Mouse (Mus musculus) embryonic facial prominence, embryonic 14.5 days (tissue): ENCODE measurements around the gene S100z. TPM values are rescaled to one million over a fixed set of nuclear protein-coding genes. Genes with fewer than 3 reads are reported as not detected.

ENCODE experiments used
- ATAC-seq: fragments of 200-750 bp; cut with Nextera tagmentation; 2 replicates; pipeline ENCODE4 v1.8.0; 2017; ENCODE audit warnings: low read depth, moderate number of reproducible peaks, moderate TSS enrichment
- DNase-seq: peaks from one replicate; pipeline ENCODE4 v3.0.0-alpha.2; 2015; ENCODE audit warnings: low spot score
- H3K27ac ChIP-seq: fragments of 300-500 bp; sonication (generic); replicated peaks from 2 replicates; pipeline ENCODE4 v1.5.1; 2014; ENCODE audit warnings: low read depth, mild to moderate bottlenecking, low read length, moderate library complexity
- H3K27me3 ChIP-seq: fragments of 300-500 bp; sonication (generic); replicated peaks from 2 replicates; pipeline ENCODE4 v1.6.1; 2014; ENCODE audit warnings: low read length; ENCODE audit not compliant: control insufficient read depth, insufficient read depth
- H3K36me3 ChIP-seq: fragments of 300-500 bp; sonication (generic); 2 replicates; pipeline ENCODE4 v1.6.1; 2014; ENCODE audit warnings: low read length, mixed read lengths; ENCODE audit not compliant: control insufficient read depth, insufficient read depth
- H3K4me1 ChIP-seq: fragments of 300-500 bp; sonication (generic); 2 replicates; pipeline ENCODE4 v1.6.1; 2014; ENCODE audit warnings: antibody characterized with exemption, low read length; ENCODE audit not compliant: control insufficient read depth, insufficient read depth
- H3K4me2 ChIP-seq: fragments of 300-500 bp; sonication (generic); 2 replicates; pipeline ENCODE4 v1.6.1; 2014; ENCODE audit warnings: low read depth, mild to moderate bottlenecking, low read length, moderate library complexity, mixed read lengths
- H3K4me3 ChIP-seq: fragments of 300-500 bp; sonication (generic); 2 replicates; pipeline ENCODE4 v1.5.1; 2014; ENCODE audit warnings: low read depth, mild to moderate bottlenecking, low read length
- H3K9ac ChIP-seq: fragments of 300-500 bp; sonication (generic); 2 replicates; pipeline ENCODE4 v1.6.1; 2014; ENCODE audit warnings: low read depth, mild to moderate bottlenecking, low read length, moderate library complexity, mixed read lengths
- H3K9me3 ChIP-seq: fragments of 300-500 bp; sonication (generic); 2 replicates; pipeline ENCODE4 v1.6.1; 2016; ENCODE audit warnings: low read length; ENCODE audit not compliant: control insufficient read depth
- WGBS: fragments of 180-500 bp; shearing (Covaris S2); extraction: QIAGEN DNeasy Blood & Tissue Kit; methylation state at CpG from one replicate; pipeline ENCODE4 v1.1.7; 2014; 5-methylcytosine and 5-hydroxymethylcytosine counted together
- polyA plus RNA-seq: library from polyadenylated mRNA; unstranded; fragments of >200 nt; fragmentation: Nextera tagmentation; extraction: Ambion mirVana; gene quantifications from 2 replicates; pipeline ENCODE4 v1.2.1, GENCODE M21; 2014

Gene S100z
- polyA plus RNA-seq, 1 experiment from 2014 or later, result 2.9 TPM

DNA sequence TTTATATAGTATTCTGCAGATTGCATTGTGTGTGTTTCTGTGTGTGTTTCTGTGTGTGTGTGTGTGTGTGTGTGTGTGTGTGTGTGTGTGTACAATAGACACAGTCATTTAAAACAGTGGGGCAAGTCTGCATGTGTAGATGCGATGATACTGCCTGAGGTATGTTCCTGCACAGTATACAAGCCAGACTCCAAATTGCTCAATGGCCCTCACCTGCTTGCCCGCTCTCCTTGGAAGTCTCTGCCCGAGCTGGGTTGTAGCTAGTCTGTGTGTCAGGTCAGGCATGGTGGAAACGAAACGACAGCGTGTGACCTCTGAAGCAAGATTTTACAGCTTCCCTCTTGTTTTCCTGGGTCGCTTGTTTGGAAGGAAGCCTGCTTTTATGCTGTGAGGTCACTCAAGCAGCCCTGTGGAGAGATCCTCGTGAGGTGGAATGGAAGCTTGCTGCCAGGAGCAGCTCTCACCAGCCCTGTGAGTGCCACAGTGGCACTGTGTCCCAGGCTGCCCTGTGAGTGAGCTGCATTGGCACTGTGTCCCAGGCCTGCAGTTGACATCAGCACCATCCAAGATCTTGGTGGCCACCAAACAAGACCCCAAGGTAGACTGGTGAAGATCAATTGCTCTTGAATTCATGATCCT lies 24.9 kb upstream of the S100z start:
- whole genome bisulfite sequencing, result 78% methylated on average over 8 of the region's 8 CpGs
- H3K27ac ChIP-seq, result no peak overlapping the region

DNA sequence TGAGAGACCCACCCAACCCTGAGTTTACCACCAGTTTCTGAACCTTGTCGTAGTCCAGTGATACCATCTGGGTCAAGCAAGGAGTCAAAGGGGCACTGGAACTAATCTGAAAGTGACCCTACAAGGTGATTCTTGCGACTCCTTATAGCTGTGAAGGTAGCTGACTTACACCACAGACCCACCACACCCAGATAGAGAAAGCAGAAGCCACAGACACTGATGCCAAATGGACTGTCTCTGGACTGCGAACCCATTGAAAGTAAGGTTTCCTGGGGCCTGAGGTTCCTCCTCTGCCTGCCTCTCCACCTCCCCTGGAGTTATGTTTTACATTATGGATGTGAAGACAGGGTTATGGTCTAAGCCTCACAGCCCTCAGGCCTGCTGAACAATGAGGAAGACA lies 18.1 kb upstream of the S100z start:
- no peaks in the 10 kb centered on the region for H3K9me3 ChIP-seq
- ATAC-seq (no peak), DNase-seq (no peak)
- H3K4me1 ChIP-seq, result peaks cover 4% of the 10 kb centered on the region; the same call in 1 of the 2 replicates
- WGBS, result 81% methylated on average over 3 of the region's 3 CpGs
- no peak overlapping the region for H3K4me3 ChIP-seq
- H3K4me2 ChIP-seq, result no peak overlapping the region
- no peak overlapping the region for H3K27ac ChIP-seq
- H3K9ac ChIP-seq, result no peak overlapping the region
- no peaks in the 10 kb centered on the region for H3K27me3 ChIP-seq
- H3K36me3 ChIP-seq, result no peaks in the 10 kb centered on the region

More for the DNA sequence above, 24.9 kb upstream of the S100z start:
- H3K4me3 ChIP-seq, result no peak overlapping the region
- H3K36me3 ChIP-seq, result no peaks in the 10 kb centered on the region
- no peaks in the 10 kb centered on the region for H3K27me3 ChIP-seq
- DNase-seq (no peak), ATAC-seq (no peak)
- no peaks in the 10 kb centered on the region for H3K4me1 ChIP-seq
- no peaks in the 10 kb centered on the region for H3K9me3 ChIP-seq
- no peak overlapping the region for H3K9ac ChIP-seq
- no peak overlapping the region for H3K4me2 ChIP-seq

DNA sequence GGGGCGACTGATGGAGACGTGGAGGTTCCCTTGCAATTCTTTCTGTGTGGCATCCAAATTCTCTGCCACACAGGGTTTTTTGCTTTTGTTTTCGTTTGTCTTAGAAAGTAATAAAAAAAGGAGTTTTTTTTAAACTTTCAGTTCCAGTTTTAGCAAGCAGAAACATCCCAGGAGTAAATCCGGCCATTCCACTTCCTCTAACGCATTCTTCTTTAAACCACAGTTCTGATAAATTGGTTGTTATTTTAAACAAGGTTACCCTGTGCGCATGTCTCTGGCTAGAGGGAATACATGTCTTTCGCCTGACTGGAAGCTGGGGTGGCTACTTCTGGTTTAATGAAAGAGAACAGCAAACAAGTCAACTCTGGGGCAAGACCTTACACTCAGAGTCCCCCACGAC lies 16.3 kb upstream of the S100z start:
- Histone ChIP-seq H3K9ac (no peak overlapping the region), H3K4me1 (peaks cover 4% of the 10 kb centered on the region; the same call in 1 of the 2 replicates), H3K4me3 (no peak overlapping the region), H3K36me3 (no peaks in the 10 kb centered on the region), H3K9me3 (no peaks in the 10 kb centered on the region), H3K27ac (no peak overlapping the region), H3K27me3 (no peaks in the 10 kb centered on the region), H3K4me2 (no peak overlapping the region)
- WGBS, result 56% methylated on average over 8 of the region's 8 CpGs
- DNase-seq (no peak), ATAC-seq (no peak)

DNA sequence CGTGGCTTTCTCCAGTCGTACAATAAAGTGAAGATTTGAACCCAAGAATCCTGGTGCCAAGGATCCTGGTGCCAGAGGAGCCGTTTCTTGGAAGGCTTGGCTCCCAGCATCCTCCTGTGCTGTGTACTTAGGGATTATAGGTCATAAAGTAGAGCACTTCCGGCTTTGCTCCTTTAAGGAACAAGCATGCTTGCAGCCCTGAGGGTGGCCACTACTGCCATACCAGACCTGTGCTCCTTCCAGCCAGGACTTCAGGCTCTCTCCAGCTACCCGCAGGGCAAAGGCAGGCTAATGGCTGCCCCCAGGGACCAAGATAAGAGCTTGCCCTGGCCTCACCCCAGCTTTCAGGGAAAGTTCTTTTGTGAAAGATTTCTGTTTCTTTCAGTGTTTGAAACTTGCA lies 14.8 kb upstream of the S100z start:
- H3K4me3 ChIP-seq, result no peak overlapping the region
- ATAC-seq, result no peak
- 45% methylated on average over 5 of the region's 5 CpGs for WGBS

DNA sequence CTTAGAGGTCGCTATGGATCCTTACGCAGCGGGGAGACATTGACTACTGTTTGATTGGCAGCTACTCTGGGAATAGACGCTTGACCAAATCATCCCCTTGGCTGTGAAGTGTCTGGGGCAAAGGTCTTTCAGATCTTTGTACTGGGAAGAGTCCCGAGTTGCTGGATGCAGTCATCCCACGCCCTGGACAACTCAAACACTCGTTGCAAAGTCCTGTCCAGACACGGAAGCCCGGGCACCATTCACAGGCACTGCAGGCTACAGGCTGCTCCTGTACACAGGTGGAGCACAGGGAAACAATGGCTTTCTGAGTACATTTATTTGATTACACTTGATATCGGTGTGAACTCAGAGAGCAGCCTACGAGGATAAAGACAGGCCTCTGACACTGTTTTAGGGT lies 12.8 kb upstream of the S100z start:
- no peak for DNase-seq
- 71% methylated on average over 11 of the region's 11 CpGs for WGBS
- no peak for ATAC-seq

More for the DNA sequence above, 14.8 kb upstream of the S100z start:
- H3K4me2 ChIP-seq, result no peak overlapping the region
- no peak for DNase-seq
- no peaks in the 10 kb centered on the region for H3K27me3 ChIP-seq
- peaks cover 4% of the 10 kb centered on the region; the same call in 1 of the 2 replicates for H3K4me1 ChIP-seq
- H3K36me3 ChIP-seq, result no peaks in the 10 kb centered on the region
- H3K9ac ChIP-seq, result no peak overlapping the region
- H3K27ac ChIP-seq, result no peak overlapping the region
- H3K9me3 ChIP-seq, result no peaks in the 10 kb centered on the region

DNA sequence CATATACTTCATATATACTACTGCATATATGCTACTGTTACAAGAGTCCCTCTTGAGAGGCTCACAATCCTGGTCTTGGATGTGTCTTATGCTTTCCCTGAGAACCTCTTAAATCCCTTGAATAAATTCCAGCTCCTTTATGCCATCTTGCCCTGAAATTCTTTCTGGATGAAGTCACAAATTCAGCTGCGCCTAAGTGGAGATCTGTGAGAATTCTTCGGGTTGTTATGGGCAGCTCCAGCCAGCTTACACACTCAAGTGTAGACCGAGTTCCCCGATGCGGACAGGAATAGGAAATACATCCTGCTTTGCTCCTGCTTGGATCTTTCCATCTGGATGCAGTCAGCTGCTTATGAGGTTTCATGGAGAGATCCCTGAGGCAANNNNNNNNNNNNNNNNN lies 6.1 kb upstream of the S100z start:
- WGBS, result 29% methylated on average over 5 of the region's 5 CpGs
- H3K9me3 ChIP-seq, result no peaks in the 10 kb centered on the region
- no peak overlapping the region for H3K9ac ChIP-seq
- no peaks in the 10 kb centered on the region for H3K27me3 ChIP-seq
- no peak overlapping the region for H3K4me3 ChIP-seq
- no peak overlapping the region for H3K4me2 ChIP-seq
- peak; percentile 68; the same call in 1 of the 2 replicates for ATAC-seq
- peak; percentile 70 for DNase-seq
- no peaks in the 10 kb centered on the region for H3K36me3 ChIP-seq
- H3K4me1 ChIP-seq, result no peaks in the 10 kb centered on the region; the same call in 1 of the 2 replicates
- no peak overlapping the region; the same call in 1 of the 2 replicates for H3K27ac ChIP-seq

More for the DNA sequence above, 12.8 kb upstream of the S100z start:
- Histone ChIP-seq H3K9ac (no peak overlapping the region), H3K4me2 (no peak overlapping the region), H3K36me3 (no peaks in the 10 kb centered on the region), H3K9me3 (no peaks in the 10 kb centered on the region), H3K4me3 (no peak overlapping the region), H3K4me1 (peaks cover 4% of the 10 kb centered on the region; the same call in 1 of the 2 replicates), H3K27me3 (no peaks in the 10 kb centered on the region), H3K27ac (no peak overlapping the region)

DNA sequence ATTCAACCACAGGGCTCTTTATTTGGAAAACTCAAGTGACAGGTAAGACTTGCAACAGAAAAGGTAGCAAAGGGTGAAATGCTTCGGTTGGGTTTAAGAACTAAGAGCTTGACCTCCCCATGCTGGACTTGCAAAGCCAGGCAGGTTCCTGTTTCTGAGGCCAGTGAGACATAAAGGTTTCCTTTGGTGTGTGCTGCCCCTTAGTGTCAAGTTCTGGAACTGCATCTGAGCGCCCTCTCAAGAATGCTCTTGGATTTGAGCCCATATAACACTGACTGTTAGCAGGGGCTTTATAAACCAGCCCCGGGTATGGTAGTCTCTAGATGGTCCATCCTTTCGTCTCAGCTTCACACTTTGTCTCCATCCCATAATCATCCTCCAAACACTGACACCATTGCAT lies 2.9 kb upstream of the S100z start:
- Histone ChIP-seq H3K36me3 (no peaks in the 10 kb centered on the region), H3K9ac (no peak overlapping the region), H3K4me2 (no peak overlapping the region), H3K9me3 (no peaks in the 10 kb centered on the region), H3K27ac (no peak overlapping the region), H3K4me1 (no peaks in the 10 kb centered on the region; the same call in 1 of the 2 replicates), H3K27me3 (no peaks in the 10 kb centered on the region), H3K4me3 (no peak overlapping the region)
- DNase-seq, result peak; percentile 78
- no peak for ATAC-seq
- 8% methylated on average over 4 of the region's 4 CpGs for WGBS

DNA sequence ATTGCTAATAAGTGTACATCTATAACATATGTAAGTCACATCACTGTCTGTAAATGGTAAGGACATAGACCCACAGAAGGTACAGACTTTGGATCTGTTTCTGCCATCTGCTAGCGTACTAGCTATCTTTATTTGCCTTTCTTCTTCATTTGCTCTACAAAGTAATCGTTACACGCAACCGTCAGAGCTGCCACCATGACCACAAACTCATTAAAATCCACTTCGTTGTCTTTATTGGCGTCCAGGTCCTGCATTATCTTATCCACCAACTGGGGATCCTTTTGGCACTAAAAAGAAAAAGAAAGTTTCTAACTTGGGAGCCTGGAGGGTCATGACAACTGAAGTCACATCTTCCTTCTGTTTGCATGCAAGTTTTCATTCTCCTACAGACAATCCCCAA lies 1.3 kb downstream of the S100z start:
- Histone ChIP-seq H3K27me3 (no peaks in the 10 kb centered on the region), H3K9me3 (no peaks in the 10 kb centered on the region), H3K4me3 (no peak overlapping the region), H3K9ac (no peak overlapping the region), H3K36me3 (no peaks in the 10 kb centered on the region), H3K4me2 (no peak overlapping the region), H3K27ac (no peak overlapping the region), H3K4me1 (no peaks in the 10 kb centered on the region)
- ATAC-seq (no peak), DNase-seq (no peak)
- 88% methylated on average over 6 of the region's 6 CpGs for WGBS

DNA sequence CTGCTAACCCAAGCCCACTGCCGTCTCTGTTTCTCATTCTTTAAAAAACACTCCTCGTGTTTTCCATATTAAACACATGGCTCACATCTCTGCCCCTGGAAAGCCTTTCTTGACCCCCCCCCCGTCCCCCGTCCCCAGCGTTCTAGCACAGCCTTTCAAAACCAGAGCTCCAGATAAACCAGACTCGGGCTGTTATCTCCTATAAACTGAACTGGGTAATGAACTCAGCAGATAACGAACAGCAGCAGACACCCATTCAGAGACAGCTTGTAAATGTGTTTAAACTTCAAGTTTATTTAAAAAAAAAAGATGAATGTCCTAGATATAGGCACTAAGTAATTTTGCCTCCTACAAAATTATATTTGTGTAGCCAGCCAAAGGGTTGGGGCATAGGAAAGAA lies 3.4 kb downstream of the S100z start:
- H3K4me1 ChIP-seq, result no peaks in the 10 kb centered on the region
- no peaks in the 10 kb centered on the region for H3K27me3 ChIP-seq
- no peak overlapping the region for H3K9ac ChIP-seq
- H3K4me3 ChIP-seq, result no peak overlapping the region
- no peak overlapping the region for H3K27ac ChIP-seq
- no peaks in the 10 kb centered on the region for H3K9me3 ChIP-seq
- H3K4me2 ChIP-seq, result no peak overlapping the region
- no peaks in the 10 kb centered on the region for H3K36me3 ChIP-seq
- WGBS, result 71% methylated on average over 7 of the region's 7 CpGs
- DNase-seq, result no peak
- ATAC-seq, result no peak
